Mouse (Mus musculus) urinary bladder, postnatal 25 days (tissue): Measurements from ENCODE around the gene Cyld.
A peak's percentile ranks its signal among the peaks of the same experiment; 100 is the strongest.
"Not testable (repeated sequence)": the region's sequence is repeated elsewhere in the genome, so short reads cannot be mapped to it uniquely, and the experiment has no call there.

Experiments
- DNase-seq: peaks from one replicate; pipeline ENCODE4 v3.0.0; 2022; ENCODE audit warnings: low spot score

Gene Cyld

DNA sequence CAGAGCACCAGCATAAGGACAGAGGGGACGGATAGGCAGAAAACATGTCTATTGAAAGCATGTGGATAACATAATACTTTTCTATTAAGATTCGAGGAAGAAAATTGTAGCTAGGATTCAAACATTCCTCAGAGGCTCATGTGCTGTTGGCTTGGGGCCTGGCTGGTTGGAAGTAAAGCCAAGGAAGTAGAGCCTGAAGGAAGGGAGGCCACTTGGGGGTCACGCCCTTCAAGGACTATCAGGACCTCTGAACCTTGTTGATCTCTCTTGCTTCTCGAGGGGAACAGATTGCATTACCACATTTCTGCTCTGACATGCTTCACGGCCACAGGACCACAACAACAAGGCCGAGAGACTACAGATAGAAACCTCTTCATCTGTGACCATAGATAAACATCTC is 7.7 kb upstream of the Cyld start:
- DNase-seq: no peak

DNA sequence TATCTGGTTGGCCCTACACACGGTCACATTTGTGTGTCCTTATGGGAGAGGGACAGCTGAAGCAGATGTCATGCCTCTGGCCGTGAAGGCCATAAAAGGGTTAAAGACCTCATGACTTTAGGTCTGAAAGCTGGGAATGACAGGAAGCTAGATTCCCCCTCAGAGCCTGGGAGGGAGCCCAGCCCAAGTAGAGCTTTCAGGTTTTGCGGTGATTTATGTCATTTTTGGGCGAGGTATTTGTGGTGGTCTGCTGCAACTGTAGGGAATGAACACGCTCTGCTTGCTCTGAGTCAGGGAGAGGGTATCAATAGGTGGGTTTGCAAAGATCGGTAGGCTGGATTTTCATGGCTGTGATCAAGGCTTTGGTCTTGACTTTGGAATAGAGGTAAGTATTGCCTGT is 6.9 kb upstream of the Cyld start:
- no peak for DNase-seq

DNA sequence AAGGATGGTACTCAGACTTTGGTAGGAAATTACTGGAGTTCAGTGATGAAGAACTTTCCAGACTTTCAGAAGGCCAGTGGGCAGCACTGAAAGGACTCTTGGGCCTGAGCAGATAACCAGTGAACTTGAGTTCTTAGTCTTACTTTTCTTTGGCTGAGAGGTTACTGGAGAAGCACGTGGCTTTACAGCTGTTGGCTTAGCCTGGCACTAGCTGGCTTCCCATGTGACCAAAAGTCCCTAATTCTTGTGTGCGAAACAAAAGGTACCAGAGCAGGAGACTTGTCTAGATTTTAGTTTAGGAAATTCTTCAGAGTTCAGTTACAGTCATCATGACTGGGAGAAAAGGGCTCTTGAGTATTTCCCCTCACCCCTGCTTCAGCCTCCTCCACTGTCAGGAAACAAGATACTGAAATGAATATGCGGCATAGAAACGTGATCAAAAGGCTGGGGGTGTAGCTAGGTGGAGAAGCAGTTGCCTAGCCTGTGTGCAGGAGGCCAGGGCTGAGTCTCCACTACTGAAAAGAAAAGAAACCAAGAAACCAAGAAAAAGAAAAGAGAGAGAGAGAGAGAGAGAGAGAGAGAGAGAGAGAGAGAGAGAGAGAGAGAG is 5.4 kb upstream of the Cyld start:
- no peak for DNase-seq

DNA sequence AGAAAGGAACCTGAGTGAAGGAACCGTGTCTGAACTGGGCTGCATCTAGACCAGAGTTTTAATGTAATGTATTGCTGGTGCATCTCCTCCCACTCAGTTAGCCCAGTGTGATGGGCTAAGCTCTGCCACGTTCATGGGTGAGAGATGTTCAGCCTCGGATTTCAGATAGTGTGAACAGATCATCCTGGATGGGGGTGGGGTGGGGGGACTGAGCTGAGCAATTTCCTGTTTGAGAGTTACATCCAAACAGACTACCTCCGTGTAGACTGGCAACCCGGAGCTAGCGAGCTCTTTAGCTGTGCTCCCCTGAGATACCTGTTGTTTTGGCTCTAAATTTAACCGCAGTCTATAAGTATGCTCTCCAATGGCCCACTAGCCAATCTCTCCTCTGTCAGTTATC is 4.9 kb upstream of the Cyld start:
- DNase-seq: no peak

DNA sequence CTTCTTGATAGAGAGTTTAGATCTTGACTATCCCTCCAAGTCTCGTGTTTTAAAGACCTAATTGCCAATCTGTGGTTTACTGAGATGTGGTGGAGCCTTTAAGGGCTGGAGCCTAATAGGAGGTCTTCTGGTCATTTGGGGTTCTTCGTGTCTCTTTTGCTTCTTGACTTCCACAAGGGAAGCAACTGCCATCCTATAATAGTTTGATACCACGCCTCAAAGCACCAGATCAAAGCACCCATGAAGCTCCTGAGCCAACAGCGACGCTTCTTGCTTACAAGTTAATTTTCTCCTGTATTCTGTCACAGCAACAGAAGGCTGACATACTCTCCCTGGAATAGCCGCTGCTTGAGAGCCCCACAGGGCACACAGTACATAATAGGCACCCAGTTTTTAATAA is 4.0 kb upstream of the Cyld start:
- no peak for DNase-seq

DNA sequence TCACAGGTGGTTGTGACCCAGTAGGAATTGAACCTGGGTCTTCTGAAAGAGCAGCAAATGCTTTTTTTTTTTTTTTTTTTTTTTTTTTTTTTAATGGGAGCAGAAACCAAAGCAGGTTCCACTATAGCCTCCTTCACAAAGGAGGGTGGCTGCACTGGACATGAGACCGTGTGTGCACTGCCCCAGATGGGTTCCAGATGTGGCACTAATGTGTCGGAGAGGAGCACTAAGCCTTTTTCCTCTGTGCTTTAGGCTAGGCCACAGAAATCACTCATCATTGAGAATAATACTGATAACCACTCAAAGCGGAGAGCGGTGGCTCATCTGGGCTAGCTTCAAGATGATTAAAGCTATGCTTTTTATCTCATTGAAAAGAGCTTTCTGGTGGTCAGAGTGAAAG is 3.5 kb upstream of the Cyld start:
- DNase-seq: no peak

DNA sequence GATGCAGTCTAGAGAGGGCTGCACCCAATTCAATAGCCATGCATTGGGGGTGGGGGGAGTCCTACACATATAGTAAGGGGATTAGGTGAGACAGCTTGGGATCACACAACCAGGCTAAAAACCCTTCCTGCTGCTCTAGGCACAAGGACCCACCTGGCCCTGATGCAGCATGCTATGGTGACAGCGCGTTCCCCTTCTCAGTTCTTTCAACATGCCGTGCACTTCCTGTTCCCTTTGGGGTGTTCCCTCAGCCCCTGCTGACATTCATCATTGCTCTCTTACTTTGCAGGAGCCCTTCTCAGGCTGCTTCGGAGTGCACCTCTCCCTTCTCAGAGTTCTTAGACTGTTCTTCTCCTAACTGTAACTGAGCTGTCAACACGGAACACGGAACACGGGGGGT is 2.5 kb upstream of the Cyld start:
- no peak for DNase-seq

DNA sequence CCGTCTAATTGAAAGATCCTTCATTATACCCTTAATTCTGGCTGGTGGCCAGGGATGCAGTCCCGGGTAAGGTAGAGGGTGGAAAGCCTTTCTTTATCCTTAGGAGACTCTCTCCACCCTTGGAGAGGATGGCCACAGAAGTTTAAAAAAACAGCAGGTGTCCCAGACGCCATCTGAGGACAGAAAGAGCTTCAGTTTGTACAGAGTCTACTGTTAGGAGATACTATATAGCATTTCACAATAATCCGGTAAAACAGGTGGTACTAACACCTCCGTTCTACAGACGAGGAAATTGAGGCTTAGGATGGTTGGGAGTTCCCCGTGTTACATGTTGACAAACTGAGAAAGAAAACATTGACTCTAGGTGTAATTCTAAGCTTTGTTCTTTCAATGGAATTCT is 600 bp upstream of the Cyld start:
- DNase-seq: no peak

DNA sequence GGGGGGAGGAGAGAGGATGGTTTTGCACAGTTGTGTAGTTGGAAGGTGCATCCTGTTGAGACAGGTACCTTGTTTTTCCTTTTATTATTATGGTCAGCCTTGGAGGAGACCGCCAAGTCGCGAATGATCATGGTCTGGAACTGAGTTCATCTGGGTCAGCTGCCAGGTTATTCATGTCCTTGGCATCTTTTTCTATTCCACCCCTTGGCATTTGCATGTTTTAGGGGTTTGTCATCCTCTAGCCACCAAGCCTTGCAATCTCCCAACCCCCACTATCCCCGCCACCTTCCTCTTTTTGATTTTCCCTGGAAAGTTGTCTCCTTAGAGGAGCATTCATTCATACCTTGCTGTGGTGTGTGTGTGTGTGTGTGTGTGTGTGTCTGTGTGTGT is 809 bp downstream of the Cyld start:
- peak; percentile 24 for DNase-seq

DNA sequence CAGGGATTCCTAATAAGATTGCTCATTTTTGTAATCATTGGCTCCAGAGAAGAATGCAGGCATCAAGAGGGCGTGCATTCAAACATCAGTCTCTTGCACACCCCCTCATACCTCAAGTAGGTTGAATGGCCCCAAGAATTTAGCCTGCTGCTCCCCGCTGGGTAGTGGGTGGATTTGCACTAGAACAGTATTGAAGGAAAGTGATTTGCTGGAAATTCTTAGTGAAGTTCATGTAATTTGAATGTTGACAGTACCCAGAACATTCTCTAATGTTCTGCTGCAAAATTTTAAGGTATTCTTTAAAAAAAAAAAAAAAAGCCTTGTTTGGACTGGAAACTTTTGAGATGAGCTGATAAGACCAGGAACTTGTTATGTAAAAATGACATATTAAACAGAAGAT is 1.2 kb downstream of the Cyld start:
- no peak for DNase-seq

DNA sequence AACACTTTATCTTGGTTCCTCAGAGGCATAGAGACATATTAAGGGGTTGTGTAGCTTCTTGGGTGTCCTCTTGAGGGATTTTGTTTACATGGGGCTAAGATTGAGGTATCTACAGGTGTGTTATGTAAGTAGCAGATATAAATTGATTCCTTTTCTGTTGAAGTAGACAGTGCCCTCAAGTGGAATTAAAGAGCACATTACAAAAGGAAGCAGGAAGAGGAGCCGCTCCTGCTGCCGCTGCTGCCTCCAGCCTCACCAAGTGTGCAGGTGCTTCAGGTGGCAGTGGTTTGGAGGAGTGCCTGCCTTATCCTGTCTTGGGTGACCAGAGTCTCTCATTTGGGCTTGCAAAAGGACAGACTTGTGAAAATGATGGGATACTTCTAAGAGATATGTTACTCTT is 4.8 kb downstream of the Cyld start:
- DNase-seq: no peak

DNA sequence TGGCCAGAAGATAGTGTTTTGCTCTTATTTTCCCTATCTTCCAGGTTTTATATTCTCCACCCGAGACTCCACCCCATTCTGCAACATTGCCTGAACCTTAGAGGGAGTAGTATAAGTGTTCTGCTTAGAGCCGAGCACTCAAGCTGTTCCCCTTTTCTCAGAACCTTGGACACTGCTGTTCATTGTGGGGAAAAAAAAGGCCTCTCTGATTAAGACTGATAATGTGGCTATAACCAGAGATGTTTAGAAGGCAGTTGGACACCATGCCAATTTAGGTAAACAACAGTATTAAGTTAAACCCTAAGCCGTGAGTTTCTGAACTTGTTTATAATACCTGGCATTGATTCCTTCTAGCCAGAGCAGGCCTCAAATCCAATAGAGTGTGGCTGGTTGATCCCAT is 6.0 kb downstream of the Cyld start:
- DNase-seq: no peak

DNA sequence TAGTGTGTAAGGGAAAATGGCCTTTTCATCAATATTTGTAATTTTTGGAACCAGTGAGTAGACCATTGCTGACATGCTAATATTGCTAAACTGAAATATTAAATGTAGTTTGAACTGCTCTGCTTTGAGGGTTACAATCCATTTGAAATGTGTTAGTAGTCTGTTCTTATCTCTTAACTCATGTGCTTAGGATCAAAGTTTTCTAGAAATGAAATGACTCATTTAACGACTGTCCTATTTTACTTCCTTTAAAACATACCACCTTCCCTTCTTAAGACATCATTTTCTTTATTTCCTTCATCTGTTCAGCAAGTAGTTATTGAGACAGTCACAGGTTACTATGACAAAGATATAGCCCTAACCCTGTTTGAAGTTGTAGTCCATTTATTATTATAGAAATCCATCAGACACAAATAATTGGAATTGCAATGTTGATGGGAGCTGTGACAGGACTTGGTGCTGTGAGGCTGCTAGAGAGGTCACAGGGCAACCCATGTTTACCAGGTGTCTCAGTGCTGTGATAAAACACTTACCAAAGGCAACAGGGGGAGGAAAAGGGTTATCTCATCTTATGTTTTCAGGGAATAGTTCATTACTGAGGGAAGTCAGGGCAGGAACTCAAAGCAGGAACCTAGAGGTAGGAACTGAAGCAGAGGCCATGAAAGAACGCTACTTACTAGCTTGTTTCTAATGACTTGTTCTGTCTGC is 26.6 kb downstream of the Cyld start:
- DNase-seq: no peak

DNA sequence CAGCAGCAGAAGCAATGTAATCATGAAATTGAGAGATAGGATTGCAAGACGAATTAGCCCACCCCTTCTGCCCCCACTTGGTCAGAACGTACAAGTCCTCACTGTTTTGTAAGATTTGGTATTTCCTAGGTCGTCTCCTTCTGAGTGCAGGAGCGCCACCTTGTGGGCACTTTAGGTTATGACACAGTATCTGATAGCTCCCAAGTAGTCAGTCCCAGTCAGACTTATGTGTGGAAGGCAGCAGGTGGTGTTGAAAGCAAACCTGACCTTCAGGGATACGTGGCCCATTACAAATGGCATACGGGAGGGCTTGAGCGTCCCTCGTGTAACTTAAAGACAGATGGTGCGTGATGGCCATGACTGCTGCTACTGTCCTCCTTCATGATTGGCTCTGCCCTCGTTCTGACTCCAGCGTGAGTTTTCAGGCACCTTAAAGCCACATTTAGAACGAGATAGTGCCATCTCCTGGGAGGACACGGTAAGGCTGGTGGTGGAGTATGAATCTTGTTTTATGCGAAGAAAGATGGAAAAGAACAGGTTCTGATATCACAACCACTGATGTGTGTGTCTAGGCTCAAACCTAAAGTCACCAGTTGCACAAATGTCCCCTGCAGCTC is 58.5 kb downstream of the Cyld start:
- DNase-seq: peak; percentile 75

DNA sequence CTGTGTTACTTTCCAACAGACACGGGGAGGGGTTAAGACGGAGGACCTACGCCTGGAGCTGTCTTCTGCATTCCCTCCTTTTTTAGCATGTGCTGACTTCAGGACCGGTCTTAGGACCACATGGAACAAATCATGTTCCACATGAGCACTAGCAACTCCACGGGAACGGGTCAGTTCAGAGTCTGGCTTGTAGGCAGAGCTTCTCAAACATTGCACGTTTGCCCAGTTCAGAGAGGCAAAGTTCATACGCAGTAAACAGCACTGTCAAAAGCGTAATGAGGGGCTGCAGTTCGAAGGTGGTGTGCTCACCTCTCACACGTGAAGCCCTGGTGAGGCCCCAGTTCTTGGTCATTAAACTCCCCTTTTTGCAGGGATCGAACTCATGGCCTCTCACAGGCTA is 65.2 kb downstream of the Cyld start:
- no peak for DNase-seq

DNA sequence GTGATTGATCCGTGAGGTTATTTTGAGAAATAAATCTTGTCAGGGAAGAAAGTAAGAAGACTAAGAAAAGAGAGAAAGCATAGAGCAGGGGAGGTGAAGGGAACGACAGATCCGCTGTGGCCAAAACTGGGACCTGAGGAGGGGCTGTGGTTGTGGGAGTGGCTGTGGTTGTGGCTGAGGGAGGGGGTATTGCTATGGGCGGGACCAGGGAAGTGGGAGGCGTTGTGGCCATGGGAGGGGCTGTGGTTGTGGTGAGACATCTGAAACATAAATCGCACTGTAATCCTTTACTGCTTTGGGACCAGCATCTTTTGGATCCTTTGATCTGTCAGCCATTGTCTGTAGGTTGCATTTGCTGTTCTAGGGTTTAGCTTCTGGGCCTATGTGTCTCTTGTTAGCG is 74.4 kb downstream of the Cyld start:
- DNase-seq: no peak

DNA sequence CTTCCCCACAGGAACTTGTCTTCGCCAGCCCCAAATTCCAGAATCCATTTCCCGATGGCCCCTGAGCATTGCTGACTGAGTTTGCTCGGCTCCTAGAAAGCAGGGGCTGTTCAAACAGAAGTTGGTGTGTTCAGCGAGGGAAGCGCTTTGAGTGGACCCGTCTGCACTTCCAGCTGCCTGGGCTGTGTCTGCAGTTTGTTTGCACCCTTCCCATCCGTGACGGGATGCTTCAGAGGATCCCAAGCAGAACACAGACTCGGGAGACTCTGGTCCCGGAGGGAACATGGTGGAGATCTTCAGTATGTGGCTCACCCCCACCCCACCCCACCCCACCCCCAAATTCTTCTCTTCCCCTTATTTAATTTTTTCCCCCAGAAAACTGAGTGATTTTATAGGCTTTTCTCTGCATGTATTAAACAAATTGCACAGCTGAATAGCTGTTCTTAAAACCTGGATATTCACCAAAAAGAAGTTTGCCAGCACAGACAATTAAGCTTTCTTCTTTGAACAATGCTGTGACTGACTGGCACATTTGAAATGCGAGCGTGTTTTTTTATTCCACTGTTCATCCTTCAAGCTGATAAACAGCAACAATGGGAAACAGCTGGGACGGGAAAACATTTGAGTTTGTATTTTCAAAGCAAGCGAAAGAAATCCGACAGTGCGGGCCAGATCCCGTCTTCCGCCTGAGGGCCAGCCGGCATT is 77.9 kb downstream of the Cyld start:
- no peak for DNase-seq

DNA sequence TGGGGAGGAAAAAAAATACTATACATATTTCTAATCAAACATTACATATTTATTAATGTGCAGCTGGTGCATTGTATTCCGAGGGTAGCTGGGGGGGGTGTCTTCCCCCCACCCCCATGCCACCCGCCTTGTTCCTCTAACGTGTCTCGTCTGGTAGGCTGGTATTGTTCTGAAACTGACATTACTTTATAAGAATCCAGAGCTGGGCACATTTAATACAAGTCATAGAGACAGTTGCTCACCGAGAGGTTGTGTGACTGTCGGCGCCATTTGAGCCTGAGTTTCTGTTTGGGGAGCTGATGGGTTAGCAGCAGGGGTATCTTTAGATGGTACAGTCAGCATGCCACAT is 78.4 kb downstream of the Cyld start:
- DNase-seq: no peak

DNA sequence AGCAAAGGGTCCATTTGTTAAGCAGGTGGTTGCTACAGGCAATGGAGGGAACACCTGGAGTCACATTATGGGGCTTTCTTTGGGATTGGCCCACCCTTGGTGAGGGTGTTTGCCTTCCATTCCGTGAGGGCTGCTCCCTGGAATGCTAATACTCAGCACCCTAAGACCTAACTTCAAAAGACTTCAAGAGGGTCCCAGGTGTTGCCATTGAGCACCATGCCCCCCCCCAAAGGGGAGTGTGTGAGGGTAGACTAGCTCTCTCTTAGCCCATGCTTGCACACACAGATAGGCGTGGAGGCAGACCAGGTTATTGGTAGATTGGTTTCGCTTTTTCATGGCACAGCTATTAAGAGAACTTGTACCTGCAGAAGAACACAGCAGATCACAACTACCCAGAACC is 83.3 kb downstream of the Cyld start:
- no peak for DNase-seq

DNA sequence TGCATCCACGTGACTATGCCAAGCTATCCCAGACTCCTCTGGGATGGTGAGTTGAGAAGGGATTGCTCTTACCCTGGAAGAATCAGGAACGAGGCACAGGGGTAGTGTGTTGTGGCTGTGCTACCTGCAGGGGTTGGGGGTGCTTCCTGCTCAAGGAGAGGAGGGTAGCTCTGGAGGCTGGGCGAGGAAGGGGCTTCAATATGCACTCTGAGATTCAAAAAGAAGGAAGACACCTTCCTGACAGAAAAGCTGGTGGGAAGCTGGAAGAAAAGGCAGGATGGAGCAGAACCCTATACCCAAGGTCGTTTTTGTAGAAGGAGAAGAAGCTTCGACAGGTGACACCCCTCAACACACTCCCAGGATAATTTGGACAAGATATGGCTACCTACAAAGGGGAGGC is 84.5 kb downstream of the Cyld start:
- DNase-seq: no peak

DNA sequence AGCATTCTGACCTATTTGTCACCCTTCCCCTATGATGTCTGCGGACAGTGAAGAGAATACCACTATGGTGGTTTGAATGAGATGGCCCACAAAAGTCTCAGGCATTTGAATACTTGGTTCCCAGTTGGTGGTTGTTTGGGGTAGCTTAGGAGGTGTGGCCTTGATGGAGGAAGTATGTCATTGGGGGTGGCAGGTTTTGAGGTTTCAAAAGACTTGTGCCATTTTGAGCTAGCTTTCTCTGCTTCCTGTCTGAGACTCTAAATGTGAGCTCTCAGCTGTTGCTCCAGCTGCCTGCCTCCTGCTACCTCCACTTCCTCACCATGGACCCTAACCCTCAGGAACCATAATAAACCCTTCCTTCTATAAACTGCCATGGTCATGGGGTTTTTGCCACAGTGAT is 86.9 kb downstream of the Cyld start:
- no peak for DNase-seq

DNA sequence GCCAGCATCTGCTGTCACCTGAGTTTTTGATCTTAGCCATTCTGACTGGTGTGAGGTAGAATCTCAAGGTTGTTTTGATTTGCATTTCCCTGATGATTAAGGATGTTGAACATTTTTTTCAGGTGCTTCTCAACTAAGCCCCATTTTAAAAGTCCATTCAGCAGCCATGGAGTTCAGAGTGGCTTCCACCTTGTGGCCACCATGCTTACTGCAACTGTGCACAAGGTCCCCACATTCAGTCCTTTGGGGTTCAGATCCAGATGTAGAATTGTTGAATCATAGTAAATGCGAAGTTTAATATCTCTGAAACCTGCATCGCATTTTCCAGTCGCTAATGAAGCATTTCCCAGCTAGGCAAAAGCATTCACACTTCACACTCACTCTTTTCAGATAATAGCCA is 91.5 kb downstream of the Cyld start:
- not testable (repeated sequence) for DNase-seq

DNA sequence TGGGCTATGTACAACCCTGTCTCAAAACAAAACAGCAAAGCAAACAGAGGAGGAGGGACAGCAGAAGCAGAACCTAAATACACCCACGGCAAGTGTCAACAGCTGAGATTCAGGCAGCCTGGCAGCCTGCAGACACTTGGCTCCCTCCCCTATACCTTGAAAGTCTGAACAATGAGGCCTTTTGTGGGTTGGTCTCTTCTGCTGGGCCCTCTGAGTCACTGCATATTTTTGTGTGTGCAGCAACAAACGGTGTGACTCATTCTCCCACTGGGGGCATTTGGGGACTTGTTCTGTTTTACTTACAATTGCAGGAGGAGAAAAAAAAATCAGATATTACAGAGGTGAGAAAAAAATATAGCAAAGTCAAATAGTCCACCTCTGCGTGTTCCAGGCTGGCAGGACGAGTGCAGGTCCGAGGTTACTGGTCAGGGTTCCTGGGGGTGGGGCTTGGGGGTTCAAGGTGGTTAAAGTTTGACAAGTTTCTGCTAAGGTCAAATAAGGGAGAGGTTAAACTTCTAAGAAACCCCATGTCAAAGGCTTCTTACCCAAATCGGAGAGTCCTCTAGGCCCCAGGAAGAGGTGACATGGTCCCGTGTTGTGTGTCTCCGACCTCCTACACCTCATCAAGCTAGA is 96.0 kb downstream of the Cyld start:
- no peak for DNase-seq
